Mouse (Mus musculus): Measurements from ENCODE around the gene Mlf2. TPM values are rescaled to one million over a fixed set of nuclear protein-coding genes. Genes with fewer than 3 reads are reported as not detected.

The Mlf2 gene
- total RNA-seq, 1 experiment from 2014 or later, result 276 TPM

DNA sequence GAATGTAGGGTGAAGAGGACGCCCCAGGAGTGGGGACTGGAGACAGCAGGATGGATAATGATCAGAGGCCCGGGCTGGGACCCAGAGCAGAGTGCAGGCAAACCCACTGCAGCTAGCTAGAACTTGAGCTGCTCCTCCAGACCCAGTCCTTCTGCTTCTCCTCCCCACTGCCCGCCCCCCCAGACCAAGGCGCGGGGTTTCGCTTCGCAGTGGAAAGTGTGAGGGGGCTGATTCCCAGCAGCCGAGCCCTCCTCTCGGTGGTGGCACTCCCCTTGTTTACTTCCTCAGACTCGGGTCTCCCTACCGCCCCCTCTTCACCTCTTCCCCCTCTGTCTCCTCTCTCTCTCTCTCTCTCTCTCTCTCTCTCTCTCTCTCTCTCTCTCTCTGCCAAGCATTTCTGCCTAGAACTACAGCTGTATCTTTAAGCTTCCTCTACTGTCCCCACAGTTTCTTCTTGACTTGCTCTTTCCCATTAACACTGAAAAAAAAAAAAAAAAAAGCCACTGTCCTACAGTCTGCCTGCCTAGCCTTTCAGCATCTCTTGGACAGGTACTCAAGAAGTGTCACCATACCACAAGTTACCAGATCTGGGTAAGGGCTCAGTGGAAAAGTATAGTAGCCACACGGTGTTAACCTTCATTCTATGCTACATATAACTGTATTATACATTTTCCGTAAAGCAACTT, 19.5 kb upstream of the Mlf2 start, which contains the start of gene Lag3:
TSS of gene Lag3 (minus strand) at position 173 of the 686 bp plus-strand sequence.
- no peak for DNase-seq

DNA sequence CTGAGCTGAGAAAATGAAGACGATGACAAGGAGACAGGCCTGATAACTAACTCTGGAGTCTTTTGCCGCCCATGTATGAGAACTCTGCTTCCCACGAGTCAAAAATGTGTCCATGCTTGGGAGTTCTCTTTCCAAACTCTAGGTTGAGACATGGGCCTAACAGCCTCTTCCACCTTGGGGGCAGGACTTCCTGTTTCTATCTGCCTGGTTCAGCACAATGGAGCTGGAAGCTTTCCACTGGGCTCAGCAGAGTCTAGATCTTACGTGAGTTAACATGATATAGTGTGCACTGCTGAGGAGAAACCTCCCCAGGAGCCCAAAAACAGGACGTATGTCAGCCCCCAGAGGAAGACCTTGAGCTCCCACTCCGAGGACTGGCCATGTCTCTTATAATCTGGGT, 18.0 kb upstream of the Mlf2 start:
- DNase-seq, result peak; percentile 38

DNA sequence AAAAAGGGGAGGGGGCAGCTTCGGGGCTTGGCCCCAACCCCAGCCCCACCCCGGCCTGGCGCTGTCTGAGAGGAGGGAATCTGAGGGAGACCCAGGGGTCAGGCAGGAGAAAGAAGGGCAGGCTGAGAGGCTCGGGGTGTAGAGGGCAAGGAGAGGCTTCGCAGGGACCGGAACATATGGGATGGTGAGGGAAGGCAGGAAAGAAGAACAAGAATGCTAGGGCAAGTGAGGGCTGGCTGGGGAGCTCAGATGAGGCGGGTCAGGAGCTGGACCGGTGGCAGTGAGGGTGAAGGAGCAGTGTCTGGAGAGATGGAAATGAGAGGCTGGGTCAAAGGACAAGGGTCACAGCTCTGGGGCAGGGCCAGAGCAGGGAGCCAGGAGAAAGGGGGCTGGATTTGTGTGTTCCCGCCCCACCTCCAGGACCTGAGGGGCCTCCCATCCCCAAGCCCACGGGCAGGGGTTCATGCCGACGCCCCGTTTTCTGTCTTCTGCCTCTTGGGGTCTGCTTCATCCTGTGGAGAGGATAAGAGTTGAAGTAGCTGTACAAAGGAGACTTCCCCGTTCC, 17.4 kb upstream of the Mlf2 start:
- no peak for DNase-seq

DNA sequence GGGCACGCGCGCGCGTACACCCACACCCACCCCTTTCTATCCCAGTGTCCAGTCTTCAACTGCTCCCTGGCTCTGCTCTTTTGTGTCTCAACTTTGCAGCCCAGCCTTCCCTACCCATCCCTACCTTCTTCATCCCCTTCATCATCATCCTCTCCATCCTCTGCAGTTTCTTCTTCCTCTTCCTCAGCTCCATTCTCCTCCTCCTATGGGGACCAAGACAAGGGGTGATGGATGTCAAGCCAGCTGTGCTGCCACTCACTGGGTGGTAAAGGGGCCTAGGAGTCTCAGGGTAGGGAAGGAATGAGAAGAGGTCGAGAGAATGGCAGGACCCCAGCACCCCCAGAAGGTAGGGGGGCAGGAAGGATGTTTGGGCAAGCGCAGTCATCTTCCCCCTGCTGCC, 16.7 kb upstream of the Mlf2 start:
- no peak for DNase-seq

DNA sequence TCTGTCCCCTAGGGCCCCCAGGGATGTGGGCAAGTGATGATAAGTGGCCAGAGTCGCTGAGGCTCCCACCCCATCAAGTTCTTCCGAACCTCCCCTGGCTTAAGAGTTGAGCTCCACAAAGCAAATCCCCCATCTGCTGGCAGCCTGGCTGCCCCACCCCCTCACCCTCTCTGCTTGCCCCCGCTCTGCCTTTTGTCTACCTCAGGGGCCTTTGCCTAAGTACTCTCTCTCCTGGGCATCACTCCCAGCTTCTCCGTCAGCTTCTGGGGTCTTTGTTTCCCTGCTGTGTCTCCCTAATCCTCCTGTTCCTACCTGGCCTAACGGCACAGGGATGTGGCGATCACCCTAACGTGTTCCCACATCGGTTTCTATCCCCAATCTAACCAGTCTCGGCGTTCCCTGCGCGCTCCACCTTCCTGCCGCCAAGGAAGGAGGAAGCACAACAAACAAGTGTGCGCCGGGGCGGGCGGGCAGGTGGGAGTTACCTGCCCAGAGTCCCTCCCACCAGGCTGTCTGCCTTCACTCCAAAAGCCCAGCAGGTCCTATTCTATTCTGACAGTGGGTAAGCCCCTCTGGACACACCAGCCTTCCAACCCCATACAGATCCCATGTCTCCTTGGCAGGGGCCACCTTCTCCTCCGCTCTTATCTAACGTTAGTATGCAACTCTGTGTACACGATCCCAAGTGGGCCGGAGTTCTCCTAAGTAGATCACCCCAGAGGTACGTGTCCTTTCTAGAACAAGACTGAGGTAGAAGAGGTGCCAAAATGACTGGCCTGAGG, 15.8 kb upstream of the Mlf2 start:
- peak; percentile 55 for DNase-seq

DNA sequence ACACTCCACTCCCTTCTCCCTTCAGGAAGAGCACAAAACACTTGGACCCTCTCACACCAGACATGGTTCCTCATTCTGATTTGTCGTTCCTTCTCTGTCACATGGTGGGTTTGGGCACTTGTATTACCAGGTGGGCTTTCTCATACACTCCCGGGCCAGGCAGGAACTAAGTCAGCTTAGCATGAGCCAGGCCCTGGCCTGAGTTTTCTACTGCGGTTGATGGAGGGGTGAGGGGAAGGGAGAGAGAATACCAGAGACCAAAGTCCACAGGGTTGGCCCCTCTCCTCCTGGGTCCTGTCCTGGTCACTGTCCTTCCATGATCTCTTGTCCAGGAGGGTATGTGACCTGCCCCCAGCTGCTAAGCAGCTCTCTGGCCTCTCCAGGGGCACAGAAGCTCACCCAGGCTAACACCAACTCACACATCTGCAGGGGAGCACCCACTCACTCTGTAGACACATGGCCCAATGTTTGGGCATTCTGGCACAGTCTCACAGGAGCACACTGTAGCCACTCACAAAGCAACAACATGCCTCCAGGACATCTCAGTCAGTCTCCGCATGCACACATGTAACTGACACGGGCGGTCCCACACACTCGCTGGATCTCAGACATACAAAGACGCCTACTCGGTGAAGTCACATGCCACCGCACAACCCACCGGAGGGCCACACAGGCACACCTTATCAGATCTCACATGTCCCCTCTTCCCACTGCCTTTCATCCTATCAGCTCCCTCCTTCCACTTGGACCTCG, 15.1 kb upstream of the Mlf2 start:
- DNase-seq, result peak; percentile 56

DNA sequence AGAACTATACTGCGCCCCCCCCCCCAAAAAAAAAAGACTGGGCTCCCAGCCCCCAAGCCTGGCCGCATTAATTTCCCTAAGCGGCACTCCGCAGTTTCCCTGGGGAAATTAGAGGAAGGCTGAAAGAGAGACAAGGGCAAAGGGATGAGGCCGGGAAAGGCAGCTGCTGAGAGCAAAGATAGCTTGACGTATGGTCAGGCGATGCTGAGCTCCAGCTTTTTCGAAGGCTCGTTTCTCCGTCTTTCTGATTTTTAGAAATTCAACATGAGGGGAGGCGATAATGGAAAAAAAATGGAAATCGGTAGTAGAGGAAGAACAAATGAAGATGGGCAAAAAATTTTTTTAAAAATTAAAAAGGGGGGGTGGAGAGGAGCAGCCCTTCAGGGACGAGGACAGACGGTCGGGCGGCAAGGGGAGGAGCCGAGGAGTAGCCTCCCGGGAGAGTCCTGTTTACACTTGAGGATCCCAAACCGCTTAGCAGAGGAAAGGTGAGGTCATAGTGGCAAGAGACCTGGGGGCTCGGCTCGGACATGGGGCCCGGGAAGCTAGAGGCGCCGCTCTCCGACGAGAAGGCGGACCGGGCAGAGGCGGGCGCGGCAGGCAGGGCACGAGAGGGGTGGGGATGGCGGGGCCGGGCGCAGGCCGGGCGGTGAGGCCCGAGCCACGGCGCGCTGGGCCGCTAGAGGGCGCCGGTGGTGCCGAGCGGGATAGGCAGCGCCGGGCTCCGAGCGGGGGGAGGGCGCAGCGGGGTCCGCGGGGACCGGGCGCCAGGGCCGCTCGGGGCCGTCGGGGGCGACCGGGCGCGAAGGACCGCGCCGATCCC, 14.3 kb upstream of the Mlf2 start:
- DNase-seq, result peak; percentile 96

DNA sequence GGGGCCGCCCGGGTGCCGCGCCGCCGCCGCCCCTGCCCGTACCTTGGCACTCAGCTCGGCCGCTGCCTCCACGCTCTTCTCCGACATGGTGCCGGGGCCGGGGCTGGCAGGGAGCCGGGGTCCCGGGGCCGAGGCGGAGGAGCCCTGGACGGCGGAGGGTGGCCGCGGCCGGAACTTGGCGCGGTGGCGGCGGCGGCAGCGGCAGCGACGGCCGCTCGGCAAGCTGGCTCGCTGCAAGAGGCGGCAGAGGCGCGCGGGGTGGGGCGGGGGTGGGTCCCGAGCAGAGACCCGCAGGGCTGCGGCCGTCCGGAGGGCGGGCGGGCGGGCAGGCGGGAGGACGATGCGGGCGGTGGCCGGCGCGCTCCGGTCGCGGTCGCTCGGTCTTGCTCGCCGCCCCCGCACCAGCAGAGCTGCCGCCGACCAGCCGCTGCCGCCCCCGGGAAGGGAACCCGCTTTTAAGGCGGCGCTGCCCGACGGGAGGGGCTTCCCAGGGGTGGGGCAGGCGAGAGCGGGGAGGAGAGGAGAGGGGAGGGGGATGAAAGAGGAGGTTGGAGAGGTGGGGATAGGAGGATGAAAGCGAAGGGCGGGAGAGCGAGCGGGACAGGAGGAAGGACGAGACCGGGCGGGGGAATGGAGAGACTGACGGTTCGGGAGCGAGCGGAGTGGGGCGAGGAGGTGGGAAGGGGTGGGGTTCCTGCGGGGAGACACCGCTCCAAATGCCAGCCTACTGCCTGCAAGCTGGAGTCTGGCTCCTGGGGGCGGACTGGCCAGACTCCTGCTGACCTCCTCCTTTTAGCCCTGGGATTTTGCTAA, 13.5 kb upstream of the Mlf2 start:
- DNase-seq, result peak; percentile 96

DNA sequence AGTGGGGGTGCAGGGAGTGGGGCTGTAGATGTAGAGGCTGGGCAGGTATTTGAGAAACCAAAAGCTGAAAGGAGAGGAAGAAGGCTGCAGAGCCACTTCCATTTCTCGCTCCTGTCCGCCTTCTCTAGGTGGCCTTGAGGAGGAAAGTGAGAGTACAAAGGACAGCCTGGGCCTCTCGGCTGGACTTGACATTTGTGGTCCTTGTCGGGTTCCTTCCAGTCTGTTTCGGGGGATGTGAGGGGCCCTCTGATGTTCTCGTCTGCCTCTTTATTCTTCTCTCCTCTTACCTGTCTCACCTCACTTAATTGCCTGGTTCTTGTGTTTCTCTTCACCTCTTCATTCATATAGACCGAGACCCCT, 12.9 kb upstream of the Mlf2 start:
- DNase-seq, result no peak

DNA sequence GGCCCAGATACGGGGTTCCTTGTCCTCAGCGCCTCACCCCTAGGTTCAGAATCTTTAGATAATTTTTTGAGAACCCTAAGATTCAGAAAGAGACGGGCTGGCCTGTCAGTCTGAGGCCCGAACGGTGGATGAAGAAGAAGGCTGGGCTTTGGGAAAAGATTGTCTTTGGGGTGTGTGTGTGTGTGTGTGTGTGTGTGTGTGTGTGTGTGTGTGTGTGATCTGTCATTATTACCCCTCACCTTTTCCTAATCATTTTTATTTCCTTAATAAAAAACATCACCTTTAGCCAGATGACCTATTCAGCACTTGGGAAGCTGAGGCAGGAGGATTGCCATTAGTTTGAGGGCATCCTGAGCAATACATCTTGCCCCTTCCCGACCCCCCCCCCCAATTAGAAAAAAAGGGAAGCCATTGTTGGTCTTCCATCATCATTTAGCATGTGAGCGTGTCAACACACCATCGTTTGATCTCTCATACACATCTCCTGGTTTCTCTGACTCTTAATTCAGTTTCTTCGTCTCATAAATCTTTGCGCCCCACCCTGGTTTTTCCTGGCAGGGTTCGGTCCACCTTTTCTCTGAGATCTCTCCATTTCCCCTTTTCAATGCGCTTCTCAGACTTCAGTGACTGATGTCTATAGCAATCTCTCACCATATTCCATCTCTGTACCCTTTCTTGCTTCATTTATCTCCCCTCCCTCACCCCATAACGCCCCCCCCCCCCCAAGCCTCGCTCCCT, 12.1 kb upstream of the Mlf2 start:
- no peak for DNase-seq

DNA sequence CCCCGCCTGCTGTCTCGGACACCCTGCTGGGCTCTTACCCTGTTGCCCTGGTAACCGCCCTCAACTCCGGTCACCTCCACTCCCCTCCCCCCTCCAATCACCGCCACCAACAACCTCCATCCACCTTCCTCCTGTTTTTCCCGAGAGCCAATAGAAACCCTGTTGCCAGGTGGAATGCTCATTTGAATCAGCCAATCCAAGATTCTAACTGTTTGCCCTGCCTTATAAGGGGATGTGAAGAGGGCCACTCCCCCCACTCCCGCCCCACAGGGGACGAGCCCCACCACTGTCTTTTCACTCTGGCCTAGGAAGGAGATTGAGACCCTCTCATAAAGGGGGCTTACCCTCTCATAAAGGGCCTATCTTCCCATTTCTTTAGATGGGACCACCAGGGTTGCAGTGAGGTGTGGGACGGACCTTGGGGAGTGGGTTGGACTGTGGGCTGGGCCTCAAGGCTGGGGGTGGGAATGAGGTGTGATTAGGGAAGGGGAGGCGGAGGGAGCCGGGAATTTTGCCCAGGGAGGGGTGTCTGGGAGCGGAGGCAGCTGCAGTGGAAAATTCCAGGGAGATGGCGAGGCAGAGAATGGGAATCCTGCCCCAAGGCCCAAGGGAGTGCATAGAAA, 11.4 kb upstream of the Mlf2 start, which contains the start of gene Ptms:
TSS of gene Ptms (minus strand) at position 409 of the 623 bp plus-strand sequence.
- peak; percentile 96 for DNase-seq

DNA sequence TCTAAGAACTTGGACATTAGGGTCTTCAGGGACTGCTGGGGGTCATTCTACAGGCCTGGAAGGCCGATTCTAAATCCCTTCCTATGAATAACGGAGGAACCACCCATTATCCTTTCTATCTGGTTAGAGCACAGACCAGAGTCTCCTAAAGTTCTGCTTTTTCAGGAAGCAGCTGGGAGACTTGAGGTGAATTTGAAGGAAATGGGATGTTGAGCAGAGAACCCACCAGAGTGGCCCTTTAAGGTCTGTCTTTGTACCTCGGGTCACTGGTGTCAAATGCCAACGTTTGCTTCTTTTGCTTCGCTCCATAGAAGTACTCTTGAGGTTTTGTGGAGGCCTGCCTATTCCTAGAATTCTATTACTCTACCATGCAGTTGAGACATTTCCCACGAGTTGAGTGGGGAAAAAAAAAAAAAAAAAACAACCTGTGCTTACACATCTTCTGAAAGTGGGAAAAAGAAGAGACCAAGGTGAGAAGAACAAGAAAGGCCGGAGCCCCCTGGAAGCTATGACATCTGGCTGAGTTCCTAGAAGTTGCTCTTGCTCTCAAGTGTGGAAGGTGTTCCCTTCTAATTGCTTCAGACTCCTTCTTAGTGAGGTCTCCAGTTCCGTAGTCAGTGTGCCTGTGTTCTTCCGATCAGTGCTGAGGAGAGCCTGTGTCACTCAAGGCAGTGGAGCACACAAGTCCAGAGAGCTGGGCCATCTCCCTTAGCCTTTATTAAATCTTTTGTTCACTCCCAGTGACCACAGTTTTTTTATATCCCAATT, 10.7 kb upstream of the Mlf2 start:
- no peak for DNase-seq

DNA sequence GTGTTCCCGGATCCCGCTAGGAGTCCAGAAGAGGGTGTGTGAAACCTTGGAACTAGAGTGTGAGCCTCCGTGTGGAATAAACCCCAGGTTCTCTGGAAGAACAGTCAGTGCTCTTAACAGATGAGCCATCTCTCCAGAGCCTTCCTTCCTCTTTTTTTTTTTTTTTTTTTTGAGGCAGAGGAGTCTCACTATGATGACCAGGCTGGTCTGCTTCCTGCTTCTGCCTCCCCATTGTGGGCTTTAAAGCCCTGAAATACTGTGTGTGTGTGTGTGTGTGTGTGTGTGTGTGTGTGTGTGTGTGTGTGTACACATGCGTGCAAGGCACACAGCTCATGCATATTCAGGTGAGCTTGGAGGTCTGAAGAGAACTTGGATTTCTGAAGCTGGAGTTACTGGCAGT, 9.6 kb upstream of the Mlf2 start:
- DNase-seq, result no peak

DNA sequence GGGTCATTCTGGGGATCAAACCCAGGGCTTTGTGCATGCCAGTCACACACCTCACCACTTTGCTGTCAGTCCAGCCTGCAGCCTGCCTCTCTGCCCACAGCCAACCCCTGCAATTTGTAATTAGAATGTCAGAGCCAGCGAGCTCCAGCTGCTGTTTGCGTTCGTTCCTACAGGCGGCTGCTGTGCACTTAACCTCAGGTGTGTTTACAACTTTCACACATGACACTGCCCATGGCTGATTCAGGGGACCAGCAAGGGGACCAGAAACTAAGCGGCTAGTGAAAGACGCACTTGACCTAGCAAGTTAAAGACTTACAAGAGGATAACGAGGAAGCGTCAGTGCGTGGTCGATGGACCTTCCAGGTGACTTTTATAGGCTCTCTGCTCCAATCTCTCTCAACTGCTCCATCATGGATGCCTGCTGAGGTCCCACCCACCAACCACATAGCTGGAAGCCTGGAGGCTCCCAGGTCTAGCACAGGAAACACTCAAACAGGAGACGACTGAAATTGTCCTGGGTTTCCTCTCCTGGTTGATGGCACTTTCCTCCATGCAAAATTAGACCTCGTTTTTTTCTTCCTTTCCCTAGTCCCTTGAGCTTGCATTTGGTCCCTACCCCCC, 5.9 kb upstream of the Mlf2 start:
- no peak for DNase-seq

DNA sequence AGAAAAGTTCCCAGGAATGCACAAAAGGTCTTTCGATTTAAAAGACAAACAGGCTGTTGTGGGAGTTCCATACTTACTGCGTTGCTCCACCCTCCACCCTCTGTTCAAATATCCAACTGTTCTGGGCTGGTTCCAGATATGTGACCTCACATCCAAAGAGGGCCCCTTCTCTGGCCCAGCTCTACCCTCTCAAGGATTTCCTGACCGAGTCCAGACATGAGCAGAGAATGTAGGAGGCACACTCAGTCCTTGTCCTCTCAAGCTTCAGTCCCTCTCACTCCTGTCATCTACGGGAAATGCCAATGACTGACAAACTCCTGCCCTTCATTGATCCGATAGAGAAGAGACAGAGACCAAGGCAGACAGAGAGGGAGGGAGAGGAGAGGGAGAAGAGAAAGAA, 5.2 kb upstream of the Mlf2 start:
- DNase-seq, result peak; percentile 80

DNA sequence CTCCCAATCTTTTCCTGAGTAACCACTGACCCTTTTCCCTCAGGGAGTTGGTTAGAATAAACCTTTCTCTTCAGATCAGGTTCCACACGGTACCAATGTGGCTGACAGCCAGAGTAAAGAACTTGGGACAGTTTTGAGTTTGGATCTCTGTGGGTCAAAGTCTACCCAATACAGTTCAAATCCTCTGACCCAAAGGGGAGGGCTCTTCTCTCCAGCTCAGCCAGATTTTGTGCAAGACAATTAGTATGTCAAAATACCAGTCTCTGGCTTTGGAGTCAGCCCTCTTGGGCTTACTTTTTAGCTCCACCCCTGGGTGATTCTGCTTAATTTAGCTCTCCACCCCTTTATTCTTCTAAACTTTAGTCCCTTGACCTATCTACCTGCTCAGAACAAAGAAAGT, 955 bp upstream of the Mlf2 start:
- DNase-seq, result peak; percentile 60

DNA sequence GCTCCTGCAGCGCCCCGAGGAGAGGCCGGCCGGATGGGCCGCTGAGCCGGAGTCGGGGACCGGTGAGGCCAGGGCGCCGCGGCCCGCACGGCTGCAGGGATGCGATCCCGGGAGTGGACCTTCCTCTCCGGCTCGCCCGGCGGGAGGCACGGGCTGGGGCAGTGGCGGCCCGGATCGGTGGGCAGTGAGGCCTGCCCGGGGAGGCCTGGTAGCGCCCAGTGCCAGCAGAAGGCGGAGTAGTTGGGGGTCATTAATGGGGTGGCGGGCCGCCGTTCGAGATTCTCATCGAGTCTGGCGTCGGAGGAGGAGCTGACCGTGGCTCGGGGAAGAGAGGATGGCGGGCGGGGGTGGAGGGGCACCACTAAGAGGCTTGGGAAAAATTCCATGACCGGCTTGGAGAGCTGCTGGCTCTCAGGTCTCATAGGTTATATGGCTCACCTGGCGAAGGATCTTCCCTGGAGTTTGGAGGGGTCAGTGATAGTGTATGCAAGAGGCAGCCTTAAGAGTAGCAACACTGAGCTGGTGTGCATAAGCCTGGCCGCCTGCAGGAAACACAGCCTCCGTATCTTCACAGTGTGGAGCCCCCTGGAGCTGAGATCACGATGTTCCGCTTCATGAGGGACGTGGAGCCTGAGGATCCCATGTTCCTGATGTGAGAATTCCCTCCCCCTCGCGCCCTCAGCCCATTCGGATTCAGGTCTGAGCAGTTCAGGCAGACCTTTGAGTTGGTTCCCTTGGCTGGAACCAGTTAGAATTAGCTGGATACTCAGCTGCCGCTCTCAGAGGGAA, 533 bp downstream of the Mlf2 start:
- DNase-seq, result peak; percentile 73

DNA sequence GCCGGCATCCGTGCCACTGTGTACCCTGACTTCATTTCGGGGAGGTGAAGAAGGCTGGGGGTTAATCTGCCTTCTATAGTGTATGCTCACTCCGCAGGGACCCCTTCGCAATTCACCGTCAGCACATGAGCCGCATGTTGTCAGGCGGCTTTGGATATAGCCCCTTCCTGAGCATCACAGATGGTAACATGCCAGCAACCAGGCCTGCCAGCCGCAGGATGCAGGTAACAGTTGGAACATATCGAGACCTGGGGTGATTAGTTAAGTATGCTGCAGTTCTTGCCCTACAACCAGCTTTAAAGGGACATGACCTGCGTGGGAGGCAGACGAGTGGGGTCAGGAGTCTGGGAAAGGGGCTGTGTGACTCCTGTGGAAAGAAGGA, 1.1 kb downstream of the Mlf2 start:
- DNase-seq, result no peak

Measured in adrenal gland, postnatal 14 days (tissue).